Mouse (Mus musculus) E14TG2a.4 (cell line): ENCODE measurements at regions not wholly inside any gene's neighbourhood (a gene's known extent, or its start where the extent isn't known, plus 50 kb on each side); places are given as distances from the start of the nearest gene placed in this dataset.

ENCODE experiments used
- CTCF ChIP-seq: conservative IDR thresholded peaks from 2 replicates; pipeline ENCODE4 v1.5.1; 2014; ENCODE audit warnings: low read length
- NANOG ChIP-seq: IDR thresholded peaks from 2 replicates; pipeline ENCODE4 v1.6.1; 2014; ENCODE audit warnings: borderline replicate concordance, low read length, mixed read lengths
- POU5F1 ChIP-seq: IDR thresholded peaks from 2 replicates; pipeline ENCODE4 v1.6.1; 2014; ENCODE audit warnings: low read length, borderline replicate concordance

DNA sequence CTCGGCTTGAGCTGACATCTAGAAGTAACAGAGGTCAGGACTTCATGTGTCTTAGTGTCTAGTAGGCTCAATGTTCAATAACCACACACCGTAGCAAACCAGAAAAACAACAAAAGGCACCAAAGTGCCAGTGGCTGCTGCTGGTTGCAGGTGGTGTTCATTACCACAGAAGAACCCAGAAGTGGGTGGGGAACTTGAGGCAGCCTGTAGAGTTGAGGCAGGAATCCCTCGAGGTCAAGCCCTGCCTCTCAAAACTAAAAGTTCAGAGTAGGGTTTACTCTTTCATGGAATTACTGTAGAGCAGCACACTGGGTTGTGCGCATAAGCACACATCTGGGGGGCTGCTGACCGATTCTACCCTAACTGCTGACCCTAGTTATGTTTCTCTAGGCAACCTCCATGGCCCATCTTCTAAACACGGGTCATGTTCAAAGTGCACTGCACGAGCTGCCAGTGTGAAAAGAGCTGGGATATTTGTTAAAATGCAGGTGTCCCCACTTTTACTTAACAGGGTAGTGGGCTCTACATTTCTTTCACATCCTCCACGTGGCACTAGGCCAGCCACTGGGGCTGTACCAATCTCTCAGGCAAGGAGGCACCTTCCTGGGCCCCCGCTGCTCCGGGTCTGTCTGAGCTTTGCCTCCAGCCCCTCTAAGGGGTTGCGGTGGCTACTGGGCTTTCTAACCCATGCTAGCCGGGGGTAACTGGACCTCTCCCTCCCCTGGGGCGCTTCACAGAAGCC is 69.6 kb downstream of the Zfp706 start:
- TF ChIP-seq CTCF, result no peak
- TF ChIP-seq POU5F1, result no peak
- TF ChIP-seq NANOG, result no peak
